In the genomic region with DNA sequence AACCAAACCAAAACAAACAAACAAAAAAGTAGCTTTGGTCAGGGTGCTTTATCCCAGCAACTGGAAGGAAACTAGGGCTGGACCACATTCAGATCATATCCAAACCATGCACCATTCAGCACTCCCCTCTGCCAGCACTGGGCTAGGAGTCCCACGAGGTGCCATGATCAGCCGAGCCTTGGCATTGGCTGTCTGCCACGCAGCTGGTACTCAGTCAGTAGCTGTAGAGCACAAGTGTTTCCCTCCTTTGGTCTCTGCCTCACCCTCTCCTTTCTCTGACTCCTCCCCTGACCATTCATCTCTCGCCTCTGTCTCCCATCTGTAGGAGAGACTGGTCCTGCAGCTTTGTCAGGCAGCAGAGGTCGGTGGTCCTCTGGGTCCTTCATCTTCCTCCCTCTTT, we compare ENCODE assay signal across 31 mouse cellular contexts. TPM values are rescaled to one million over a fixed set of nuclear protein-coding genes. Genes with fewer than 3 reads are reported as not detected.
"Had no signal": no experiment of that assay in that cellular context is flagged by ENCODE, and none has a peak within 500 bp of the region (broad histone marks: within the 10 kb centered on the region; RNA-seq: fewer than 3 reads in every experiment).

No protein-coding gene starts in this region.

- H3K27ac ChIP-seq: kidney, embryonic 15.5 days; liver, embryonic 13.5 days; midbrain, embryonic 12.5 days; midbrain, embryonic 15.5 days; neural tube, embryonic 12.5 days; stomach, postnatal 0 days had no signal

- ATAC-seq: midbrain, embryonic 15.5 days had no signal

- H3K4me2 ChIP-seq: kidney, embryonic 15.5 days; liver, embryonic 13.5 days; midbrain, embryonic 12.5 days; midbrain, embryonic 15.5 days; neural tube, embryonic 12.5 days had no signal

- H3K36me3 ChIP-seq: kidney, embryonic 15.5 days; liver, embryonic 13.5 days; midbrain, embryonic 12.5 days; midbrain, embryonic 15.5 days; neural tube, embryonic 12.5 days had no signal

- H3K4me3 ChIP-seq: kidney, embryonic 15.5 days; liver, embryonic 13.5 days; midbrain, embryonic 12.5 days; midbrain, embryonic 15.5 days; neural tube, embryonic 12.5 days had no signal

- H3K9me3 ChIP-seq: kidney, embryonic 15.5 days; liver, embryonic 13.5 days; midbrain, embryonic 12.5 days; midbrain, embryonic 15.5 days; neural tube, embryonic 12.5 days had no signal

- H3K9ac ChIP-seq: kidney, embryonic 15.5 days; liver, embryonic 13.5 days; midbrain, embryonic 12.5 days; midbrain, embryonic 15.5 days; neural tube, embryonic 12.5 days had no signal

- DNase-seq: kidney, adult 8-10 months; kidney, postnatal 10 days; kidney, postnatal 4 days; liver, embryonic 13.5 days; lung, adult 2 months; lung, postnatal 14 days; lung, postnatal 4 days; retina, postnatal 1 day; right cerebral cortex, postnatal 4 days; thymus, adult 2 months; thymus, postnatal 14 days; thymus, postnatal 4 days had no signal

RNA-seq across cellular contexts. Expression of a gene that starts 9.3 kb away (rescaled TPM):
- total RNA-seq: layer of hippocampus, postnatal 14 days; left cerebral cortex, postnatal 25 days; liver, adult 2 months; megakaryocyte progenitor cell, adult 5-6 weeks; megakaryocyte-erythroid progenitor cell, adult 5-6 weeks; monocyte, adult 5-6 weeks; neutrophil, adult 5-6 weeks had no signal
- polyA plus RNA-seq: liver, embryonic 16.5 days; midbrain, embryonic 15.5 days; stomach, embryonic 14.5 days had no signal

RNA-seq across cellular contexts. Expression of a gene that starts 26.6 kb away (rescaled TPM):
- total RNA-seq: layer of hippocampus, adult 18-20 months; layer of hippocampus, postnatal 14 days; left cerebral cortex, adult 8-10 months; left cerebral cortex, postnatal 25 days; liver, adult 2 months; megakaryocyte progenitor cell, adult 5-6 weeks; megakaryocyte-erythroid progenitor cell, adult 5-6 weeks; neutrophil, adult 5-6 weeks had no signal
- polyA plus RNA-seq: kidney, embryonic 15.5 days; limb, embryonic 11.5 days; limb, embryonic 14.5 days; liver, adult 2 months; liver, embryonic 13.5 days; liver, embryonic 16.5 days; lung, adult 2 months; lung, embryonic 16.5 days; midbrain, embryonic 12.5 days; midbrain, embryonic 15.5 days; neural tube, embryonic 12.5 days; stomach, embryonic 14.5 days; stomach, postnatal 0 days; thymus, adult 2 months had no signal
